Mouse (Mus musculus) small intestine, adult 2 months (tissue): ENCODE results near the gene Tmem62. TPM values are rescaled to one million over a fixed set of nuclear protein-coding genes. Genes with fewer than 3 reads are reported as not detected.

ENCODE experiments used
- H3K27ac ChIP-seq: fragments of 200-500 bp; 2 replicates; pipeline ENCODE4 v1.5.1; 2012; ENCODE audit warnings: low read depth, low read length, control low read depth, inconsistent platforms; ENCODE audit not compliant: insufficient read depth
- H3K27me3 ChIP-seq: fragments of 200-500 bp; 2 replicates; pipeline ENCODE4 v1.6.1; 2012; ENCODE audit warnings: mild to moderate bottlenecking, moderate library complexity, low read length, inconsistent platforms; ENCODE audit not compliant: control insufficient read depth, insufficient read depth
- H3K36me3 ChIP-seq: fragments of 200-500 bp; 2 replicates; pipeline ENCODE4 v1.6.1; 2012; ENCODE audit warnings: mild to moderate bottlenecking, low read length, control low read depth, inconsistent platforms; ENCODE audit not compliant: control insufficient read depth, insufficient read depth
- H3K4me1 ChIP-seq: fragments of 200-500 bp; 2 replicates; pipeline ENCODE4 v1.6.1; 2012; ENCODE audit warnings: low read length, inconsistent platforms, mixed read lengths; ENCODE audit not compliant: control insufficient read depth, insufficient read depth, insufficient read length
- H3K4me3 ChIP-seq: fragments of 200-500 bp; 2 replicates; pipeline ENCODE4 v1.5.1; 2012; ENCODE audit warnings: low read depth, mild to moderate bottlenecking, control low read depth, inconsistent platforms, low read length, moderate library complexity
- CTCF ChIP-seq: fragments of 200-500 bp; IDR thresholded peaks from 2 replicates; pipeline ENCODE4 v1.5.1; 2012; ENCODE audit warnings: low read depth, mild to moderate bottlenecking, control low read depth, inconsistent platforms, low read length, moderate library complexity, mixed read lengths; ENCODE audit not compliant: insufficient replicate concordance, insufficient read length; ENCODE audit errors: extremely low read depth
- POLR2A ChIP-seq: fragments of 200-500 bp; IDR thresholded peaks from 2 replicates; pipeline ENCODE4 v1.6.1; 2012; ENCODE audit warnings: low read depth, mild to moderate bottlenecking, control low read depth, inconsistent platforms, low read length, moderate library complexity
- WGBS: fragments of 180-500 bp; shearing (Covaris S2); methylation state at CpG from one replicate; pipeline ENCODE4 v1.1.7; 2018; 5-methylcytosine and 5-hydroxymethylcytosine counted together
- polyA plus RNA-seq: library from polyadenylated mRNA; depleted of rRNA; stranded (reverse); fragments of >200 nt; gene quantifications from 2 replicates; pipeline ENCODE4 v1.2.3, GENCODE M21; 2012

Gene Tmem62
- polyA plus RNA-seq, 1 experiment = 5.1 TPM

DNA sequence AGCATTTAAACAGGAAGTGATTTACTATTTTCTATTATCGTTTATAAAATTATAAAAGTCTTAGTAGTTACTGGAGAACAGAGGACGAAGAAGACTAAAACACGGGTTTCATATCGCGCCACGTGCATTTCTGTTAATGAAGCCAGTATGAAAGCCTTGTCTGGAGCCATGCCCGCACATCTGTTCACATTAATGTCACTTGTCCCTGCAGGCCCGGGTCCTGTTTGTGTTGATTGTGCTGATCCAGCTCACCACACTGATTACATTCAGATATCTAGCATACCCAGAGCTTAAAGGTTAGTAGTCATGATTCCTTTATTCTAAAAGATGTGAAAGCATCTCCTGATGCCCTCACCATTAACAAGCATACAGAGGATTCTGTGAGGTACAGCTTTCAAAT is 22.0 kb downstream of the Tmem62 start:
- no peaks in the 10 kb centered on the region for H3K27me3 ChIP-seq
- WGBS = 84% methylated on average over 8 of the region's 8 CpGs
- H3K27ac ChIP-seq = no peak overlapping the region
- TF ChIP-seq POLR2A = no peak
- no peak for TF ChIP-seq CTCF
- no peak overlapping the region for H3K4me3 ChIP-seq
- H3K4me1 ChIP-seq = no peaks in the 10 kb centered on the region
- H3K36me3 ChIP-seq = 0 out of 2 replicates have a peak, but pooled peaks cover 1% of the 10 kb centered on the region

- Histone ChIP-seq H3K4me3 (no peak overlapping the region), H3K36me3 (0 out of 2 replicates have a peak, but pooled peaks cover 1% of the 10 kb centered on the region), H3K4me1 (peaks cover 3% of the 10 kb centered on the region; the same call in 1 of the 2 replicates), H3K27me3 (no peaks in the 10 kb centered on the region), H3K27ac (no peak overlapping the region)
- TF ChIP-seq POLR2A (no peak), CTCF (no peak)
- 90% methylated on average over 2 of the region's 2 CpGs for WGBS
Measured at GRCm38 (mm10) chr2:121003586-121003985, 26.8 kb downstream of the Tmem62 start.

DNA sequence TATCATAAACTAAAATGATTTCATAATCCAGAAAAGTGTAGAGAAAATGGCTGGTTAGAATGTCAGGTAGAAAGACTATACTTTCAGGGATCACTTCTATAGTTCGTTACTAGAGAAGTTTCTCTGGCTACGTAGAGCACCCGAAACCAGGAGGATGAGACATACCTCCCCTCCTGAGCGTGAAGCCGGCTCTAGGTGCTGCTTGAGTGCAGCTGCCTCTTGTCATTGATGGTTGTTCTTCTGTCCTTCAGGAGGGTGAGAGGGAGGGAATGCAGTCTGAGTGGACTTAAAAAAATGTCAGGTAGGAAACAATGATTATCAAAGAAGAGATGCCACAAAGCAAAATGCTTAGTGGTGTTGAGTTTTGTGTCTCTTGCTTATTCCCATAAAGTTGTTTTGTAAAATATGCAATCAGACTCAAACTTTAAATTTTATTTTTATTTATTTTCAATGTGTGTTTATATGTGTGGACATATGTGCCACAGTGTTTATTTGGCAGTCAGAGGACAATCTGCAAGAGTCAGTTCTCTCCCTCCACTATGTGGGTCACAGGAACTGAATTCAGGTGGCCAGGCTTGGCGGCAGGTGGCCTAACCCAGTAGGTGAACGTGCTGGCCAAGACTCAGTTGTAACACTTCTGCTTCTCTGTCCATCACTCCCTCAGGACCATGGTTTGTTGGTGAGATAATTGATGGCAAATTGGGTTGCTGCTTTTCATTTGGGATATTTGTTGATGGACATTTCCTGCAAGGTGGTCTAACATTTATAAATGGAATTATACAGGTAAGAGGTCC is 27.4 kb downstream of the Tmem62 start:
- H3K27me3 ChIP-seq = no peaks in the 10 kb centered on the region
- no peaks in the 10 kb centered on the region for H3K36me3 ChIP-seq
- WGBS = 90% methylated on average over 7 of the region's 7 CpGs
- peaks cover 3% of the 10 kb centered on the region; the same call in 1 of the 2 replicates for H3K4me1 ChIP-seq
- no peak overlapping the region for H3K27ac ChIP-seq
- no peak overlapping the region for H3K4me3 ChIP-seq
- TF ChIP-seq POLR2A = no peak
- TF ChIP-seq CTCF = no peak

DNA sequence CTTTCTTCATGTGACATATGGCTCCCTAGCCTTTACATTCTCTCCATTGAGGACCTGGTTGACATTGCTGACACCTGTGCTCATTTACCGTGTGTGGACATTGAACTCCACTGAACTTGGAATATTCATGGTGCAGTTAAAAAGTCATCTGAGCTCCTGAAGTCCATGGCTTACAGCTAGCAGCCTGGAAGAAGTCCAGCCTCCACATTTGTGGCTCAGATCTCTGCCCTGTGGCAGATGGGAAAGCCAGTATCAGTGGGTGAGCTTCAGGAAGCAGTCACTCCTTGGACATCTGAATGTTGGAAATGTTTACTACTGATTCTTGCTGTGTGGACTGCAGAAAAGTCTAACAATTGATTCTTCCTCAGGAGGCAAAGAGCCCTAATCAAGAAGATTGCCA is 30.2 kb downstream of the Tmem62 start:
- 54% methylated on average over 1 of the region's 1 CpGs for WGBS
- Histone ChIP-seq H3K36me3 (peaks cover 3% of the 10 kb centered on the region), H3K4me1 (peaks cover 3% of the 10 kb centered on the region; the same call in 1 of the 2 replicates), H3K27ac (no peak overlapping the region), H3K4me3 (no peak overlapping the region), H3K27me3 (no peaks in the 10 kb centered on the region)
- TF ChIP-seq POLR2A (no peak), CTCF (no peak)

GRCm38 (mm10) chr2:121007925-121008663 is 31.3 kb downstream of the Tmem62 start, which contains the start of gene Ccndbp1:
TSS of gene Ccndbp1 (plus strand) at chr2:121008403.
- 0 out of 2 replicates have a peak within 1 kb of the TSS, but pooled peaks have one; percentile 2 for H3K27ac ChIP-seq
- under 1% methylated on average over 34 of the region's 34 CpGs for WGBS
- H3K36me3 ChIP-seq = peaks cover 9% of the 10 kb centered on the region
- no peaks in the 10 kb centered on the region for H3K27me3 ChIP-seq
- TF ChIP-seq CTCF (no peak), POLR2A (peak; percentile 73; the same call in 1 of the 2 replicates)
- H3K4me1 ChIP-seq = peaks cover 3% of the 10 kb centered on the region; the same call in 1 of the 2 replicates
- H3K4me3 ChIP-seq = peak within 1 kb of the TSS; percentile 85

DNA sequence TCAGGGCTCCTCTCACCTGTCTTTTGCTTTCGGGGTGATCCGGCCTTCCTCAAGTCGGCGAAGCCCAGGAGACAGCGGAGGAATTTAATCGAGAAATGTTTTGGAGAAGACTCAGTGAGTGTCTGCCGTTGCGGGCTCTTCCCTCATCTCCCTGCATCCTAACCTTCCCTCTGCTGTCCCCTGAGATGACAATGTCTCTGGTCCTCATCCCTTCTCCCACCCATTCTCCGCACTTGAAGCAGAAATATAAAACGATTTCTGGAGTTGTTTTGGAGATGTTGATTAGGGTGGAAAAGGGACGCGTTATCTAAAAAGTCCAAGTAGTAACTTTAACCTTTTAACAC is 31.8 kb downstream of the Tmem62 start:
- no peaks in the 10 kb centered on the region for H3K27me3 ChIP-seq
- H3K27ac ChIP-seq = 0 out of 2 replicates have a peak overlapping the region, but pooled peaks have one; percentile 2
- no peak for TF ChIP-seq CTCF
- TF ChIP-seq POLR2A = no peak
- peaks cover 11% of the 10 kb centered on the region for H3K36me3 ChIP-seq
- peaks cover 3% of the 10 kb centered on the region; the same call in 1 of the 2 replicates for H3K4me1 ChIP-seq
- WGBS = 1% methylated on average over 12 of the region's 12 CpGs
- peak overlapping the region; percentile 85 for H3K4me3 ChIP-seq
